Mouse (Mus musculus): ENCODE measurements at regions not wholly inside any gene's neighbourhood (a gene's known extent, or its start where the extent isn't known, plus 50 kb on each side); places are given as distances from the start of the nearest gene placed in this dataset.

DNA sequence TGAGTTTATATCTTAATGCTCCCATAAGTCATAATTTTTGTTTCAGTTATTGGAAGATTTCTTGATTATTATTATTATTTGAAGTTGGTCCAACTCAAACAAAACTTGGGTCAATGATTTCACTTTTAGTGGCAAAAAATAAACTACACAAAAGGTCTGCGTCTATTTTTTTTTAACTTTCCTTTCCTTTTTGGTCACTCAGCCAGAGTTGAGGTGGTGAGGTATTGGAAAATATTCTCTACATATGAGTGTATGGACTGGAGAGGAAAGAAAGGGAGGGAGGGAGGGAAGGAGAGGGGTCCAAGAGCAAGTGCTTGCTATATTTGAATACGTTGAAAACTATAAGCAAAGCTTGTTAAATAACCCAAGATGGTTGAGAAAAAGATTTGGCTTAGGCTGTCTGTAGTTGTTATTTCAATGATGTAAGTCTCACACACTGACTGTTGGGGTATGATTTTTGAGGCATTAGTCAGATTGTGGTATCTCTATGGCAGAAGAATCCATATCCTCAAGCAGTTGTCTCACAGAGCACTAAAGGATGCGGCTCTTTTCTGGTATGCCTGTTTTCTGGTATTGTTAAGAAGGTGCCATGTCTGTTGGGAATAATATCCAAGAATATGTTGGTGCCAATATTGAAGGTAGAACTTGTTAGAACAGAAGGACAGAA is 75.9 kb upstream of the Hey2 start:
- Histone ChIP-seq H3K9ac (no peak overlapping the region), H3K4me1 (no peaks in the 10 kb centered on the region), H3K4me2 (no peak overlapping the region), H3K36me3 (no peaks in the 10 kb centered on the region), H3K4me3 (no peak overlapping the region), H3K9me3 (no peaks in the 10 kb centered on the region), H3K27ac (no peak overlapping the region), H3K27me3 (no peaks in the 10 kb centered on the region)
- WGBS, result 71% methylated on average over 3 of the region's 3 CpGs
- ATAC-seq (ENCODE audit: borderline replicate concordance, extremely low read depth, low FRiP score, low TSS enrichment), result no peak

DNA sequence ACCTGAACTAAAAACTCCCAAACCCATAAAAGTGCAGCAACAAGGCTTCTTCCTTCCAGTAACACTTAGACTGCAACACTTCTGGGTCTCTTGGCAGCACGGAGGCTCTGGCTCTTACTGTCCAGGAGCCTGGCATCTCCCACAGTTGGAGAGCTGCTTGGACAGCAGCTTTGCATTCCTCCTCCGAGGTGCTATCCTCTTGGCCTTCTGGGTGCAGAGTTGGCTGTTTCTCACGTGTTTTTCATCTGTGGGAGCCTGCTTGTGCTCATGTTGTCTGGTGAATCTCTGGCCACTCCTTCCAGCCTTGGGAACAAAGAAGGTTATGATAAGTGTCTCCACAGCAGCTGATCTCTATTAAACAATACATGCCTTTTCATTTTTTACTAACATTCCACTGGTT is 51.2 kb upstream of the Hey2 start:
- Histone ChIP-seq H3K36me3 (no peaks in the 10 kb centered on the region), H3K9ac (no peak overlapping the region), H3K4me2 (no peak overlapping the region), H3K4me1 (0 out of 2 replicates have a peak, but pooled peaks cover 4% of the 10 kb centered on the region), H3K4me3 (no peak overlapping the region), H3K9me3 (no peaks in the 10 kb centered on the region), H3K27me3 (no peaks in the 10 kb centered on the region), H3K27ac (no peak overlapping the region)
- peak; percentile 46; the same call in 1 of the 2 replicates for ATAC-seq (ENCODE audit: borderline replicate concordance, extremely low read depth, low FRiP score, low TSS enrichment)
- WGBS, result 13% methylated on average over 3 of the region's 3 CpGs
